Mouse (Mus musculus): Measurements from ENCODE around the gene Lsm2. TPM values are rescaled to one million over a fixed set of nuclear protein-coding genes. Genes with fewer than 3 reads are reported as not detected.
"Not testable (repeated sequence)": the region's sequence is repeated elsewhere in the genome, so short reads cannot be mapped to it uniquely, and the experiment has no call there.

The Lsm2 gene
- total RNA-seq (2017): 28.5 and 39.0 TPM in 2 replicates

- peak; percentile 70 to 86 for ATAC-seq (replicated peaks in 1 of 2; ENCODE audit: insufficient read depth in 1 of 2, low FRiP score in 2 of 2, low TSS enrichment in 1 of 2, low read depth in 1 of 2, poor library complexity in 2 of 2, severe bottlenecking in 2 of 2)
Measured at GRCm38 (mm10) chr17:34981690-34982180, at the start of gene Lsm2. Gene Lsm2 (plus strand): TSS chr17:34981862.

GRCm38 (mm10) chr17:34932287-34932686 is 49.4 kb upstream of the Lsm2 start:
- no peak for ATAC-seq (replicated peaks in 1 of 2; ENCODE audit: insufficient read depth in 1 of 2, low FRiP score in 2 of 2, low TSS enrichment in 1 of 2, low read depth in 1 of 2, poor library complexity in 2 of 2, severe bottlenecking in 2 of 2)

- ATAC-seq (replicated peaks in 1 of 2; ENCODE audit: insufficient read depth in 1 of 2, low FRiP score in 2 of 2, low TSS enrichment in 1 of 2, low read depth in 1 of 2, poor library complexity in 2 of 2, severe bottlenecking in 2 of 2): no peak
Measured at GRCm38 (mm10) chr17:34934031-34934430, 47.6 kb upstream of the Lsm2 start.

- peak in 1 of 2 experiments; percentile 12; a peak in 1 of 4 replicates for ATAC-seq (replicated peaks in 1 of 2; ENCODE audit: insufficient read depth in 1 of 2, low FRiP score in 2 of 2, low TSS enrichment in 1 of 2, low read depth in 1 of 2, poor library complexity in 2 of 2, severe bottlenecking in 2 of 2)
Measured at GRCm38 (mm10) chr17:34934830-34935229, 46.8 kb upstream of the Lsm2 start.

GRCm38 (mm10) chr17:34937960-34938505 is 43.6 kb upstream of the Lsm2 start:
- ATAC-seq (replicated peaks in 1 of 2; ENCODE audit: insufficient read depth in 1 of 2, low FRiP score in 2 of 2, low TSS enrichment in 1 of 2, low read depth in 1 of 2, poor library complexity in 2 of 2, severe bottlenecking in 2 of 2): peak in 1 of 2 experiments; percentile 54; a peak in 1 of 4 replicates

GRCm38 (mm10) chr17:34941344-34942041 is 40.2 kb upstream of the Lsm2 start:
- ATAC-seq (replicated peaks in 1 of 2; ENCODE audit: insufficient read depth in 1 of 2, low FRiP score in 2 of 2, low TSS enrichment in 1 of 2, low read depth in 1 of 2, poor library complexity in 2 of 2, severe bottlenecking in 2 of 2): 0 out of 4 replicates have a peak, but pooled peaks of 1 of the 2 experiments have one; percentile 11

- no peak for ATAC-seq (replicated peaks in 1 of 2; ENCODE audit: insufficient read depth in 1 of 2, low FRiP score in 2 of 2, low TSS enrichment in 1 of 2, low read depth in 1 of 2, poor library complexity in 2 of 2, severe bottlenecking in 2 of 2)
Measured at GRCm38 (mm10) chr17:34943128-34943815, 38.4 kb upstream of the Lsm2 start.

- ATAC-seq (replicated peaks in 1 of 2; ENCODE audit: insufficient read depth in 1 of 2, low FRiP score in 2 of 2, low TSS enrichment in 1 of 2, low read depth in 1 of 2, poor library complexity in 2 of 2, severe bottlenecking in 2 of 2): no peak
Measured at GRCm38 (mm10) chr17:34944362-34944761, 37.3 kb upstream of the Lsm2 start.

GRCm38 (mm10) chr17:34946486-34947140 is 35.0 kb upstream of the Lsm2 start:
- no peak for ATAC-seq (replicated peaks in 1 of 2; ENCODE audit: insufficient read depth in 1 of 2, low FRiP score in 2 of 2, low TSS enrichment in 1 of 2, low read depth in 1 of 2, poor library complexity in 2 of 2, severe bottlenecking in 2 of 2)

GRCm38 (mm10) chr17:34947606-34948005 is 34.1 kb upstream of the Lsm2 start:
- no peak for ATAC-seq (replicated peaks in 1 of 2; ENCODE audit: insufficient read depth in 1 of 2, low FRiP score in 2 of 2, low TSS enrichment in 1 of 2, low read depth in 1 of 2, poor library complexity in 2 of 2, severe bottlenecking in 2 of 2)

GRCm38 (mm10) chr17:34948721-34949552 is 32.7 kb upstream of the Lsm2 start:
- ATAC-seq (replicated peaks in 1 of 2; ENCODE audit: insufficient read depth in 1 of 2, low FRiP score in 2 of 2, low TSS enrichment in 1 of 2, low read depth in 1 of 2, poor library complexity in 2 of 2, severe bottlenecking in 2 of 2): not testable (repeated sequence)

GRCm38 (mm10) chr17:34949553-34949969 is 32.1 kb upstream of the Lsm2 start:
- ATAC-seq (replicated peaks in 1 of 2; ENCODE audit: insufficient read depth in 1 of 2, low FRiP score in 2 of 2, low TSS enrichment in 1 of 2, low read depth in 1 of 2, poor library complexity in 2 of 2, severe bottlenecking in 2 of 2): no peak

- ATAC-seq (replicated peaks in 1 of 2; ENCODE audit: insufficient read depth in 1 of 2, low FRiP score in 2 of 2, low TSS enrichment in 1 of 2, low read depth in 1 of 2, poor library complexity in 2 of 2, severe bottlenecking in 2 of 2): no peak
Measured at GRCm38 (mm10) chr17:34950514-34951455, 30.9 kb upstream of the Lsm2 start.

- peak in 1 of 2 experiments; percentile 4; a peak in 1 of 4 replicates for ATAC-seq (replicated peaks in 1 of 2; ENCODE audit: insufficient read depth in 1 of 2, low FRiP score in 2 of 2, low TSS enrichment in 1 of 2, low read depth in 1 of 2, poor library complexity in 2 of 2, severe bottlenecking in 2 of 2)
Measured at GRCm38 (mm10) chr17:34951636-34952377, 29.9 kb upstream of the Lsm2 start.

- ATAC-seq (replicated peaks in 1 of 2; ENCODE audit: insufficient read depth in 1 of 2, low FRiP score in 2 of 2, low TSS enrichment in 1 of 2, low read depth in 1 of 2, poor library complexity in 2 of 2, severe bottlenecking in 2 of 2): peak; percentile 78 to 82
Measured at GRCm38 (mm10) chr17:34952378-34953040, 29.2 kb upstream of the Lsm2 start.

Data from hematopoietic stem cell, adult 5-6 weeks (primary cell).